Mouse (Mus musculus): Measurements from ENCODE around the gene Zbtb1.

Zbtb1 gene

DNA sequence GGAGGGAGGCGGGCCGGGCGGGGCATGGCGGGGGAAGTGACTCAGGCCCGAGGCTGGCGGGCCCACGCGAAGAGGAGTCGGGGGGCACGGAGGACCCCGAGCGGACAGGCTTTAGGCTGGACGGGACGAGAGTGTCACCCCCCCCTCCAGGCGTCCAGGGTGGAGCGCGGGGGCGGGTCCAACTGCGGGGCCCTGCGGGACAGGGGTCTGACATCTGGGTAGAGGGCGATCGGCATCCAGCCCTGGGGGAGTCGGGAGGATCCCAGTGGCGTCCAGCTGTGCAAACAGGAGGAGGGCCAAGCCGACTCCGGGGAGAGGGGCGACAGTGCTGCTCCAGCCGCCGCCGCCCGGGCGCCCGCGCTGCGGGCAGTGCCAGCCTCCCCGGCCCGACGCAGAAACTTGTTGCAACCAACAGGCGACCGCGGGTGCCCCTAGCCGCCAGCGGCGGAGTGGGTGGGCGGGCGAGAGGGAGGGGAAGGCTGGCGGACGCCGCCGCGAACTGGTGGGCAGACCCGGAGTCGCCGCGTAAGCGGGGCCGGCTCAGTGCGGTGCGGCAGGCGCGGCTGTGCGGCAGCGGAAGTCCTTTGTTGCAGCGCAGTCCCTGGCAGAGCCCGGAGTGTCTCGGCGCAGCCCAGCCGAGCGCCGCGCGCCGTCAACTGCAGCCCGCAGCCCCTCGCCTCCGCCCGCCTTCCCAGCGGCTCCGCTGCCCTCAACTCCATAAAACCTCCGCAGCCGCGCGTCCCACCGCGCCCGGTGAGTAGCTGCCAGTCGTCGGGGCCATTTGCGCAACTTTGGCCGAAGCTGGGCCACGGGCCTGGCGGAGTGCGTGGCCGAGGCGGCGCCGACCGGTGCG lies at the start of gene Zbtb1:
TSS of gene Zbtb1 (plus strand) at position 289 of the 853 bp plus-strand sequence.
- peak; percentile 83 to 91 for DNase-seq

- DNase-seq = peak; percentile 81 to 85
These were observed 45.2 kb upstream of the Zbtb1 start, which contains the start of gene Akap5 for GRCm38 (mm10) chr12:76324679-76325431. TSS of gene Akap5 (plus strand) at chr12:76324891.

DNA sequence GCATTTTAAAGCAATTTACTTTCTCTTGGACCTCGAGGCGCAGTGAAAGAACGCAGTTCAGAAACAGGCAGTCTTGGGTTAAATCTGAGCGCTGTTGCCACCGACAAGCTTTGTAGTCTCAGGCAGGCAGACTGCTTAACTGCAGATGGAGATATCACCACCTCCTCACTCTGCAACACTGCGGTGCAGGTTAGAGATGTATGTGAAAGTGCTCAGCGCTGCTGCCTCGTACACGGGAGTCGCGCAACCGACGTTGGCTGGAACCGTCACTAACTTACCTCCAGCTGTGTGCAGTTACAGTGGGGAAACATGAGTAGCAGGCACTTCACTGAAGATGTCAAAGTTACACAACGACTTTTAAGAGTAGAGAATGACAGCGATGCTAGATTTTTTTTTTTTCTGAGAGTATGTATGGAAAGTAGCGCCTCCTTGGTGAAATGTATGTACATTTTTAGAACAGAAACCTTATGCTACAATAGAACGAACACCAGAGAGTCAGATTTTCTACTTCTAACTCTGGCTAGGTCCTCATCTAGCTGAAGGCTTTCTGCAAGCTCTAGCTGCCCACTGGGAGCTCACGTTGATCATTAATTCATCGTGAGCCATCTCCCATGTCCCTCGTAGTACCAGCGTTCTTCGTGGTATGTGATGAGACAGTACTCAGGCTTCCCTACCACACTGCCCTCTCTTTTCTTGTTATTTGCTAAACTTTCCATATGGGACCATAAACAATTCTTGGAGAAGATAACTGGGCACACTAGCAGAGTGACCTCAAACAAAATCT lies 43.4 kb upstream of the Zbtb1 start:
- DNase-seq = no peak

GRCm38 (mm10) chr12:76328567-76329354 lies 41.3 kb upstream of the Zbtb1 start:
- DNase-seq = no peak

DNA sequence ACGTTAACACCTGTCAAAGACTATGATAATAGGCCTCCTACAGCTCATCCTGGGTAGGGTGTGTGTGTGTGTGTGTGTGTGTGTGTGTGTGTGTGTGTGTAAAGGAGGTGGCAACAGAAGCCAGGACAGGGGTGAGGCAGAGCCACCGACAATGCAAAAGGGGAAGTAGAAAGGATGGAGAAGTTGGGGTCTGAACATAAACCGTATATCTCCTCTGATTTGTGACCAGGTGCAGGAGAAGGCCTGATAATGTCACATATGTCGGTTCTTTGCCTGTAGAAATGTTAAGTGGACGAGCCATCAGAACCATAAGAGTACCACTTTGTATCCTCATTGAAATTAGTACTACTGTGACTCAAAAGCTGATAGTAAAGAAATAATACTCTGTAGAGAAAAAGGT lies 36.4 kb upstream of the Zbtb1 start:
- DNase-seq = no peak

- no peak for DNase-seq
These were observed 34.4 kb upstream of the Zbtb1 start for GRCm38 (mm10) chr12:76335641-76336040.

- DNase-seq = no peak
These were observed 33.7 kb upstream of the Zbtb1 start for GRCm38 (mm10) chr12:76336111-76336965.

DNA sequence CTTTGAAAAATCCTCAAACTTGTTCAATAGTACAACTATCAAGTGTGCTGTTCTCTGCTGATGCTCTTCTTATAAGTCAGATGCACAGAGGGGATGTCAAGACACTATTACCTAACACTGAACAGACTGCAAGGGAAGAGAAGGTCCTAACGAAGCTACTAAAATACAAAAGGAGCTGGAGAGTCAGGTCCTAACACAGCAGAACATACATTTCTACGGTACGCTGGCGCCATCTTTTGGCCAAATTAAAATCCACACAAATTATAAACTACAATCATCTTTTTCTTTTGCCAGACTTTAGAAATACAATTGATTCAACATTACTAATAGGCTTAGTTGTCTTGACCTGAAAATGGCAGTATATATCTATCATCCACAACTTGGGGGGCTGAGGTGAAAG lies 29.0 kb upstream of the Zbtb1 start:
- DNase-seq = peak; percentile 66 to 69

DNA sequence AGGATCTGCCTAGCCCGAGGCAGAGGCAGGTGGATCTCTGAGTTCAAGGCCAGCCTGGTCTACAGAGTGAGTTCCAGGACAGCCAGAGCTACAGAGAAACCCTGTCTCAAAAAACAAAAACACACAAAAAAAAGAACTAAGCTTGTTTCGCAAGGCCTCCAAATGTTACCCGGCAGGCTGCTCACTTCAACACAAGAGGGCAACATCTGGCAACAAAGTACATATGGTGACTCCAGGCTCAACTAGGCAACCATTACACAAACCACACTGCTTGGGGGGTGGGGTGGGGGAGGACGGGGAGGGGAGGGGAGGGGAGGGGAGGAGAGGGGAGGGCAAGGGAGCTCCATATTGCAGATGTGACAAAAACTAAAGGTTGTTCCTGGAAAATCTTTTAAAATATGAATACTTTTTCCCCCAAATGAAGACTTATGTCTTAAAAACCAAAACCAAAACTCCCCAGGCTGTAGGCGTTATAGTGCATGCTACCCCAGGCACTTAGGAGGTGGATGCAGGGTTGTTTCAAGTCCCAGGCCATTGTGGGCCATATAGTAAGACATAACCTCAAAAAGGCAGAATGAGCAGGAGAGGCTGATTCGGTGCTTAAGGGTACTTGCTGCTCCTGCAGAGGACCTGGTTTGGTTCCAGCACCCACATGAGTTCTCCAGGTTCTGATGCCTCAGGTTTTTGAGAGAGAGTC lies 24.2 kb upstream of the Zbtb1 start:
- DNase-seq = peak; percentile 29 to 46

DNA sequence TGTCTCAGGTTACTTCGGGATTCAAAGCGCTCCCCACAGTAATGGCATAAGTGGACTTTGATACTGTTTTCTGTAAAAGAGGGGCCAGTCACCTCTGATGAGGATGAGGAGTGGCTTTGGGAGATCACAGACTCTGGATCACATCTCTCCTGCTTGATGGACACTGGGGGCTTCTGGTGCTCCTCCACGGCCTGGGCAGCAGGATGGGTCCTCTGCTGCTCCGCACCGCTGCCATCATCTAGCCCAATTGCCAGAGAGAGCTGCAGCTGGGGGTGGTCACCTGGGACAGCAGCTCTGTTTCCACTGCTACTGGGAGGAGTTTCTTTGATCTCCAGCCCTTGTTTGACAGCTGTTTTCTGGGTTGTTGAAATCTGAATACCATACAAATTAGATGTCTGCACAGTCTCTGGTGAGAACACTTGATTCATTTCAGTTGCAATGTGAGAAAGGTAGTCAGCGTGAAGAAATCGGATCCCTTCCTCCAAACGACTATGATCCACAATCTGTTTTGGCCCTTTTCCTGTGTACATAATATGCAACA lies 20.3 kb upstream of the Zbtb1 start:
- DNase-seq = no peak

DNA sequence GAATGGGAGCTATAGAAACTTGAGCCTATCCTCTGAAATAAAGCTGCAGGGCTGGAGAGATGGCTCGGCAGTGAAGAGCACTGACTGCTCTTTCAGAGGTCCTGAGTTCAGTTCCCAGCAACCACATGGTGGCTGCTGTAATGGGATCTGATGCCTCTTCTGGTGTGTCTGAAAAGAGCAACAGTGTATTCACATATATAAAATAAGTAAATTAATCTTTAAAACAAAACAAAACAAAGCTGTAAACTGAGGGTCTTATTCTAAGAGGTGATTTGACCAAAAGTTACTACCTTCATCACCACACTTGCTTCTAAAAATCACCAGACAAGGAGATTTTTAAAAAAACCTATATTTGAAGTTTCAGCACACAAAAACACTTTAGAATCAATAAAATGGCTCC lies 9.2 kb upstream of the Zbtb1 start:
- DNase-seq = no peak

DNA sequence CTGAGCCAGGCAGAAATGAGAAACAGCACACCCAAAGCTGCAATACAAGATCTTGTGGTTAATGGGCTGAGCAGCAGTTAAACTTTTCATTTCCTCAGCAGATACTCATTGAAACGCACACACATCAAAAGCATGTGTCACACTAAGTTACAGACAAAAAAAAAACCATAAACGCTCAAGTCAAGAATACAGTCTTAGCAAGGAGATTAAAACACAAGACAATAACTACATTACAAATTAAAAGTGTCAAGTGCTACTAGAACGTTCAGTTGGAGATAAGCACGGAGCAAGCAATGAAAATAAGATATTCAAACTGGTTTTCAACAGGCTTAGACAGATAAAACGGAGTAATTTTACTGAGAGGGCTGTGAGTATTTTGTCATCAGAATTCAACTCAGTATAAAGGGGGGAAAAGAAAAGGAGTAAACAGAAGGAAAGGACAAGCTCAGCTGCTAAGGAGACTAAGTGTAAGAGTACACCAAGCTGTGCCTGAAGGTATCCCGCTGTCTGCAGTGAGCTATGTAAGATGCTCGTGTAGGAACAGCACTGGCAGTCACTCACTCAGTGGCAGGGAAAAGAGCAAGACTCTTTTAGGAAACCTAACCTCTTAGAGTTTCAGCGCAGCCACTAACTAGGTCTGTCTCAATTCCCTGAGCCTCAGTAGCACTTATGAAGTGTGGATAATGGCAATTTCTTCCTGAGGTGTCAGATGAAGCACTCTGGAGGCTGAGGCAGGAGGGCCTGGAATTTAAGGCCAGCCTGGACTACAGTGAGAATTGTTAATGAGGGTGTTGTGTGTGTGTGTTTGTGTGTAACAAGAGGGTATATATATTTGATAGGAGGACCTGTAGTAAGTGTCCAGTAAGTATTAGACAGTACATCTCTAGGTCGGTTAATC lies 8.4 kb upstream of the Zbtb1 start:
- no peak for DNase-seq

DNA sequence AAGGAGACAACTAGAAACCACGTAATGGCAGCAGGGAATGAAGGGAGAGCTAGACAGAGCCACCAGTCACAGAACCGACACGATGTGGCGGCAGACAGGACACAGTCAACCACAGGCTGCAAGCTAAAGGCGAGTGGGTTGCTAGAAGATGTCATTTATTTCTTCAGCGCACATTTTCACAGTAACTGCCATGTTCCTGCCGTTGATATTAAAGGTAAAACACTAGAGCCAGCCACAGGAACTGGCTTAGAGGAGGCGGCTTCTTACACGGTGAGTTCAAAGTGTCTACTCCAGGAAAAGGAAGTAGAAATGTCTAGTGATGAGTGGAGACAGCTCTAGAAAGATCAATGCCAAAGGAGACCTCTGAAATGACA lies 7.8 kb upstream of the Zbtb1 start:
- no peak for DNase-seq

GRCm38 (mm10) chr12:76366276-76366675 lies 3.8 kb upstream of the Zbtb1 start:
- no peak for DNase-seq

DNA sequence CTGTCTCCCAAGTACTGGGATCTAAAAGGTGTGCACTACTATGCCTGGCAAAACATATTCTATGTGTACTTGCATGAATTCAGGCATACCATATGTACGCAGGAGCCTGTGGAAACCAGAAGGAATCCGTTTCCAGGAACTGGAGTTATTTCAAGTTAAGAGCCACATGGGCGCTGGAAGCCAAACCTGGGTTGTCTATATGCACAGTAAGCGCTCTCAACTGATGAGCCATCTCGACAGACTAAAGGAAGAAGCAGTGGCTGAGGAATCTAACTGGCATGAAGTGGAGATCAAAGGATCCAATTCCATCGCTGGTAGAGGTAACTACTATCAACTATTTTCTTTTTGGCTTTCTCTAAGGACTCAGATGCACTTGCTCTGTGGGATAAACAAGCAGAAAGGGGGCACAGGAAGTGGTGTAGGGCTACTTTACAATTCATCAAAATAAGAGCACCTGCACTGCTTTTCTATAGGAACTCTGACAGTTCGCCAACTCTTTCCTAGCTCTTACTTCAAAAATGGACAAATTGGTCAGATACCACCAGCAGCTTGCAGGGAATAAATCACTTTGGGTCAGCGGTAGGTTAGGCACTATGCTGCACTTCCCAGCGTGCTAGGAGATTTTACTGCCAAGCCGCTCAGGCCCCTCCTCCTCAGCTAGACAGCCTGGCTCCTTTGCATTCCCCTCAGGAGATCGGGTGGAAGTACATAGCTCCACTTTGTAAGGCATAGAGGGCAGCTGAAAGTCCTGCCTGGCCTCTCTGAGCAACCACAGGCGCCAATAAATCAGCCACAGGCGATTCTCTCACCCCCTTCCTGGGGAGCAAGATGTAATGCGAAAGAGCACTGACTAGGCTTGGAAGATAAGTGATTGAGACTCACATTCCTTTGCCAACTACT lies 2.7 kb upstream of the Zbtb1 start:
- DNase-seq = peak; percentile 42 to 56

GRCm38 (mm10) chr12:76368201-76368789 lies 1.8 kb upstream of the Zbtb1 start:
- DNase-seq = no peak

GRCm38 (mm10) chr12:76368790-76369205 lies 1.3 kb upstream of the Zbtb1 start:
- peak; percentile 65 to 77 for DNase-seq

Measured in kidney, postnatal 4 days (tissue).